Mouse (Mus musculus) liver, adult 2 months (tissue): Measurements from ENCODE around the gene Fam192a. TPM values are rescaled to one million over a fixed set of nuclear protein-coding genes. Genes with fewer than 3 reads are reported as not detected.

Experiments used
- DNase-seq: peaks from one replicate; pipeline ENCODE4 v3.0.0-alpha.2; 2011; ENCODE audit warnings: low read depth, low spot score; ENCODE audit errors: extremely low read depth
- H3K27ac ChIP-seq: fragments of 200-500 bp; replicated peaks from 2 replicates; pipeline ENCODE4 v1.5.1; 2012; ENCODE audit warnings: low read depth, mild to moderate bottlenecking, control low read depth, inconsistent platforms, low read length; ENCODE audit not compliant: insufficient read depth
- H3K27me3 ChIP-seq: fragments of 200-500 bp; 2 replicates; pipeline ENCODE4 v1.6.1; 2012; ENCODE audit warnings: mild to moderate bottlenecking, moderate library complexity, low read length, inconsistent platforms; ENCODE audit not compliant: control insufficient read depth, insufficient read depth
- H3K36me3 ChIP-seq: fragments of 200-500 bp; 2 replicates; pipeline ENCODE4 v1.6.1; 2012; ENCODE audit warnings: low read length, inconsistent platforms; ENCODE audit not compliant: control insufficient read depth, insufficient read depth
- H3K4me1 ChIP-seq: fragments of 200-500 bp; 2 replicates; pipeline ENCODE4 v1.6.1; 2011; ENCODE audit warnings: low read length; ENCODE audit not compliant: control insufficient read depth, insufficient read depth
- H3K4me3 ChIP-seq: fragments of 200-500 bp; 2 replicates; pipeline ENCODE4 v1.5.1; 2011; ENCODE audit warnings: low read depth, mild to moderate bottlenecking, control low read depth, low read length, moderate library complexity; ENCODE audit not compliant: insufficient read depth
- H3K79me2 ChIP-seq: fragments of 200-500 bp; 2 replicates; pipeline ENCODE4 v1.6.1; 2012; ENCODE audit warnings: inconsistent platforms, mild to moderate bottlenecking, low read length, moderate library complexity; ENCODE audit not compliant: control insufficient read depth, insufficient read depth
- H3K9ac ChIP-seq: fragments of 200-500 bp; 2 replicates; pipeline ENCODE4 v1.6.1; 2012; ENCODE audit warnings: low read depth, mild to moderate bottlenecking, control low read depth, inconsistent platforms, low read length
- CTCF ChIP-seq: fragments of 200-500 bp; IDR thresholded peaks from 2 replicates; pipeline ENCODE4 v1.5.1; 2011; ENCODE audit warnings: low read depth, low read length, control low read depth
- POLR2A ChIP-seq: fragments of 200-500 bp; IDR thresholded peaks from 2 replicates; pipeline ENCODE4 v1.6.1; 2011; ENCODE audit warnings: low read length, control low read depth; ENCODE audit not compliant: insufficient read depth; ENCODE audit errors: extremely low read depth
- WGBS: fragments of 180-500 bp; shearing (Covaris S2); methylation state at CpG from one replicate; pipeline ENCODE4 v1.1.7; 2018; 5-methylcytosine and 5-hydroxymethylcytosine counted together
- polyA plus RNA-seq: library from polyadenylated mRNA; depleted of rRNA; stranded (reverse); fragments of >200 nt; gene quantifications from 2 replicates; pipeline ENCODE4 v1.2.3, GENCODE M21; 2012
- total RNA-seq: library from RNA; depleted of rRNA; stranded (reverse); fragments of >200 nt; gene quantifications from 2 replicates; pipeline ENCODE4 v1.2.3, GENCODE M21; 2014

Gene Fam192a
- total and polyA plus RNA-seq, 2 experiments, result 9.3 to 10.1 TPM

DNA sequence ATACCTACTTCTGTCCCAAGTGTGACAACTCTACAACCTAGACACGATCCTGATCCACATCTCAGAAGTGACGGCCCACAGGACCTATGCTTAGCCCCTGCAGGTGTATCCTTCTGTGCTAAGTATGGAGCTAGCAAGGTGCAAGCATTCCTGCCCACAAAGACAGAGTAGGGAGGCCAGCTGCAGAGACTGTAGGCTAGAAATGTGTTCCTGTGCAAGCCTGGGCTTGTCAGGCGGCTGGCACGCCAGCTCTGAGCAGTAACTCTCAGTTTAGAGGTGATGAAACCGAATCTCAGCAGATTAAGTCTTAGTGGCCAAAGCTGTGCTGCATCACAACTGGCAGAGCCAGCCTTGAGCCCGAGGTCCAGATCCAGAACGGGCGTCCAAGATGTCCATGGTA lies 33.7 kb downstream of the Fam192a start:
- no peaks in the 10 kb centered on the region for H3K4me1 ChIP-seq
- 97% methylated on average over 8 of the region's 8 CpGs for WGBS
- no peaks in the 10 kb centered on the region for H3K79me2 ChIP-seq
- no peak overlapping the region for H3K4me3 ChIP-seq
- H3K27me3 ChIP-seq, result no peaks in the 10 kb centered on the region
- TF ChIP-seq CTCF (no peak), POLR2A (no peak)
- no peak for DNase-seq
- no peak overlapping the region for H3K27ac ChIP-seq
- peaks cover 4% of the 10 kb centered on the region; the same call in 1 of the 2 replicates for H3K36me3 ChIP-seq
- H3K9ac ChIP-seq, result no peak overlapping the region

DNA sequence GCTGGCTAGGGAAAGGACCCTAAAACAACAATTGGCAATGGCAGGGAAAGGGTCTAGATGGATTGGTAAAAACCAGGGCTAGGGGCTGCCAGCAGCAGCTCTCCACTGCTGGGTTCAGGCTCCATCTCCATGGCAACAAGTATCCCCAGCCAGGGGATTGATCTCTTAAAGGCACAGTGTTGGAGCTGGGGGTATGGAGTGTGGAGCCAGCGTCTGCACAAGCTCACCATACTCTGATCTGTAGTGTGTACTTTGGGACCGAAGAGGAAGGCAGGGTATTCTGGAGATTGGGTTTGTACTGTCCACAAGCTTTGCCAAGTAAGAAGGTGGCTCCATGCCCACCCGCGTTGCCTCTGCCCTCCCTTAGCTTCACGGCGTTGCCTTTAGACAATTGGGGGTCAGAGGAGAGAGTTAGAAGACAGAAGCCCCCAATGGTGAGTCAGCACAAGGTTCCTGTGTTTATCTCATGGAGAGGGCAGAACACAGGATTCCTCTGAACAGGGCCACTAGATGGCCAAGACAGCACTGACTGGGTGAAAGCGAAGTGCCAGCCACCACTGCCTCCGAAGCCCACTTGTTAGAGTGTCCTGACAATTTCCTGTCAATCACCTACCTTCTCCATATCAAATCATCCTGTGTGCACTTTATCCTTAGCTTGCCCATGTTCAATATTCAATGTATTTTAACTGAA lies 34.5 kb downstream of the Fam192a start:
- H3K4me3 ChIP-seq, result no peak overlapping the region
- TF ChIP-seq CTCF (no peak), POLR2A (no peak)
- no peaks in the 10 kb centered on the region for H3K27me3 ChIP-seq
- no peaks in the 10 kb centered on the region for H3K79me2 ChIP-seq
- peaks cover 2% of the 10 kb centered on the region; the same call in 1 of the 2 replicates for H3K36me3 ChIP-seq
- no peak overlapping the region for H3K9ac ChIP-seq
- H3K27ac ChIP-seq, result no peak overlapping the region
- no peak for DNase-seq
- WGBS, result 85% methylated on average over 8 of the region's 8 CpGs
- H3K4me1 ChIP-seq, result no peaks in the 10 kb centered on the region

DNA sequence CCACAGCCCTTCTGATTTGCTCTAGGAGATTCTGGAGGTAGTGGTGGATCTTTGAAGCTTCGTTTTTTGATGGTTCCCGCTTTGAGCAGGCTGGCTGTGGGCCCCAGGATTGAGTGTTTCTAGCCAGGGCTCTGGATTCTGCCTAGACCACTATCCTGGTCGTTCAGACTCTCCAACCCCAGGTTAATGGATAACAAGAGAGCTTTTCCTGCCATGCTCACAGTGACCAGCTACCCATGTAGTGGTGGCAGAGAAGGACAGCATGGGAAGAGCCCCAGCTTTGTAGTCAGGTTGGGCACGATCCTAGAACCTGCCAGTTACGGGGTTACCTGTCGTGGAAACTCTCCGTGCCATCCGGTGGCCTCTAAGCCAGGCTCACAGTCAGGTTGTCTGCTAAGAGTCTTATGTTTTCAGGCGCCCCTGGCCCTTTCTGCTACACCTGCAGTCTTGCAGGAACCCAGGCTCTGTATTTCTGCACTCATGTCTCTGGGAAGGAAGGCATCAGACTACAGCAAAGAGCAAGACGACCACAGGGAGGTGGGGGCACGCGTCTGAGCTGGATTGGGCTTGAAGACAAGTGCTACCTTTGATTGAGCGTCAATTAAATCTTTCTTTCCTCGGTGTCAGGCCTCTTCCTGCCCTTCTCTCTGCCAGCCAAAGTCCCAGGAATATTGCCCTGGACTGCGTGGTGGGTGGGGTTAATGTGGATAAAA lies 35.2 kb downstream of the Fam192a start:
- TF ChIP-seq CTCF, result no peak
- TF ChIP-seq POLR2A, result no peak
- no peak overlapping the region for H3K27ac ChIP-seq
- H3K4me3 ChIP-seq, result no peak overlapping the region
- no peaks in the 10 kb centered on the region for H3K4me1 ChIP-seq
- 64% methylated on average over 15 of the region's 15 CpGs for WGBS
- no peak overlapping the region for H3K9ac ChIP-seq
- no peaks in the 10 kb centered on the region for H3K79me2 ChIP-seq
- H3K27me3 ChIP-seq, result no peaks in the 10 kb centered on the region
- H3K36me3 ChIP-seq, result peaks cover 2% of the 10 kb centered on the region; the same call in 1 of the 2 replicates
- DNase-seq, result no peak

GRCm38 (mm10) chr8:94566033-94566432 lies 35.8 kb downstream of the Fam192a start:
- peaks cover 2% of the 10 kb centered on the region; the same call in 1 of the 2 replicates for H3K36me3 ChIP-seq
- H3K27ac ChIP-seq, result no peak overlapping the region
- no peak for DNase-seq
- 83% methylated on average over 6 of the region's 6 CpGs for WGBS
- H3K4me3 ChIP-seq, result no peak overlapping the region
- H3K9ac ChIP-seq, result no peak overlapping the region
- H3K79me2 ChIP-seq, result no peaks in the 10 kb centered on the region
- H3K4me1 ChIP-seq, result no peaks in the 10 kb centered on the region
- no peak for TF ChIP-seq POLR2A
- no peak for TF ChIP-seq CTCF
- H3K27me3 ChIP-seq, result no peaks in the 10 kb centered on the region

GRCm38 (mm10) chr8:94564421-94564820 lies 37.4 kb downstream of the Fam192a start:
- H3K4me3 ChIP-seq, result no peak overlapping the region
- no peak overlapping the region for H3K27ac ChIP-seq
- no peak overlapping the region for H3K9ac ChIP-seq
- H3K27me3 ChIP-seq, result no peaks in the 10 kb centered on the region
- H3K36me3 ChIP-seq, result peaks cover 2% of the 10 kb centered on the region; the same call in 1 of the 2 replicates
- H3K79me2 ChIP-seq, result no peaks in the 10 kb centered on the region
- DNase-seq, result no peak
- TF ChIP-seq POLR2A (no peak), CTCF (no peak)
- no peaks in the 10 kb centered on the region for H3K4me1 ChIP-seq

DNA sequence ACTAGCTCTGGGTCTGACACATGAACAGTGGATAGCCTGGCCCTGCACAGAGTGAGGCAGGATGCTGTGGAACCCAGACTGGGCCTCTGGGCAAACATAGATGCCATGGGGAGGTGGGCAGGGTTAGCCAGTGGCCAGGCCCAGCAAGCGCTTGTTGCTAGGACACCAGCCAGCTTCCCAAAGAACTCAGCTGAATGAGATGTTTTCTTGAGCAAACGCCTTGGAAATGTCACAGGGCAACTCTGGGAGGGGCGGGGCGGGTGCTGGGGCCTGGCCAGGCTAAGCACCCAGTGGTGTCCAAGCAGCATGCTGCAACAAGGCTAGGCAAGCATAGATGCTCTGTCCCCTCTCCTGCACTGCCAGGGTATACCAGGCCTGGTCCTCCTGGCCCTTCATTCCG lies 40.5 kb downstream of the Fam192a start:
- Histone ChIP-seq H3K27ac (no peak overlapping the region), H3K79me2 (no peaks in the 10 kb centered on the region), H3K36me3 (peaks cover 2% of the 10 kb centered on the region; the same call in 1 of the 2 replicates), H3K27me3 (no peaks in the 10 kb centered on the region), H3K4me3 (no peak overlapping the region), H3K9ac (no peak overlapping the region), H3K4me1 (no peaks in the 10 kb centered on the region)
- TF ChIP-seq CTCF (no peak), POLR2A (no peak)
- DNase-seq, result no peak
- WGBS, result 93% methylated on average over 5 of the region's 5 CpGs
